Mouse (Mus musculus) lung, postnatal 0 days (tissue): Measurements from ENCODE around the gene Ltbp4.

Source experiments
- CTCF ChIP-seq: IDR thresholded peaks from 2 replicates; pipeline ENCODE4 v1.5.1; 2016; ENCODE audit warnings: antibody characterized with exemption, mild to moderate bottlenecking
- EP300 ChIP-seq: IDR thresholded peaks from 2 replicates; pipeline ENCODE4 v1.6.1; 2016; ENCODE audit warnings: antibody characterized with exemption, mild to moderate bottlenecking, control low read depth

DNA sequence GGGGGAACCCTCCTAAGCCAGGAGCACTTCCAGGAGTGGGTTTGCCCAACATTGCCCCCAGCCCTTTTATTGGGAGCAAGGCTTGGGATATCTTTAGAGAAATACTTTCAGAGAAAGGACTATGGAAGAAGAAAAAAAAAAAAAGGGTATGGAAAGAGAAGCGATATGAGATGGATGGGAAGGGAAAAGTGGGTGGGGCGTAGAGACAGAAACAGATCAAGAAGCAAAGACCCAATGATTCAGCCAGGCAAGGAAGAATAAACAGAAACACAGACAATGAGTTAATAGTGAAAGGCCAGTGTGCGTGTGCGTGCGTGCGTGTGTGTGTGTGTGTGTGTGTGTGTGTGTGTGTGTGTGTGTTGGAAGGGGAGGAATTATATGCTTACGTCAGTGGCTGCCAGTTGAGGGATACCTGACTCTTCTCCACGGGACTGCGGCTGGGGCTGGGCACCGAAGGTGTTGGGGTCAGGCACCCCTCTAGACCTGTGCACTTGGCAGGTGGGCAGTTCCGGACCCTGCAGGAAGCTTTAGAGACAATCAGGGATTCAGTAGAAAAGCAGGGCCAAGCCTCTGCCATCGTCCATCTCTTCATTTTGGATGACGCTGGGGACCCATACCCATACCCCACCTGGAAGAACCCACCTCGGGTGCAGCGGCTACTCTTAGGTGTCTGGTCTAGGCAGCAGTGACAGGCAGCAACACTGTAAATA lies 2.3 kb downstream of the Ltbp4 start:
- no peak for TF ChIP-seq CTCF
- 0 out of 2 replicates have a peak, but pooled peaks have one; percentile 7 for TF ChIP-seq EP300
